Mouse (Mus musculus) fibroblast of lung, adult 2 months (primary cell): ENCODE measurements at regions not wholly inside any gene's neighbourhood (a gene's known extent, or its start where the extent isn't known, plus 50 kb on each side); places are given as distances from the start of the nearest gene placed in this dataset.

Experiments
- DNase-seq: peaks from one replicate; pipeline ENCODE4 v3.0.0-alpha.2; 2011; ENCODE audit warnings: low read depth

DNA sequence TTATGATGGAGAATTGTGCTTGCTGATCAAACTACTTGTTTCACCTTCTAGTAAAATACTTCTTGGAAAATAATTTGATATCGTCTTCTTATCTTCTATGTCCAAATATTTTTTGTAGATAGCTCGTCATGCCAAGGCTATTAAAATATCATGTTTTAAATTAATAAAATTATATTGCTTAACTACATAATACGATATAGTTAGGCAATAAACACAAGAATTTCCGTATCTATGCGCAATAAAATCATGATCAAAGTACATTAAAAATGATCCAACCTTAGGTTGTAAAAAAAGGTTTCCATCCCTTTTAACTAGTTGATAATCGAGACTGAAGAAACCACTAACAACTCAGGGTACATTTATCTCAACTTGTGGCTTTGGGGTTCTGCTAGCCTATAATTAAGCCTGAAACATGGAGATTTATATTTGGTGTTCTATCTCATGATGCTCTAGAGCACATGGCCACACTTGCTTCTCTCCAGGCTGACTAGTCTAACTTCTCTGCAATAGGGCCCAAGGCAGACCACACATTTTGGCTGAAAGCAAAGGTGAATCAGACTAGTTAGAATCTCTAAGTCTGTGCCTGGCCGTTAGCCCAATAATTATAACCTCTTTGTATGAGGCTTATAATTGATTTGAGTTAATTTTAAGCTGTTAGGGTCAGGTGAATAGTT is 314.5 kb downstream of the Plod2 start:
- DNase-seq, result no peak

DNA sequence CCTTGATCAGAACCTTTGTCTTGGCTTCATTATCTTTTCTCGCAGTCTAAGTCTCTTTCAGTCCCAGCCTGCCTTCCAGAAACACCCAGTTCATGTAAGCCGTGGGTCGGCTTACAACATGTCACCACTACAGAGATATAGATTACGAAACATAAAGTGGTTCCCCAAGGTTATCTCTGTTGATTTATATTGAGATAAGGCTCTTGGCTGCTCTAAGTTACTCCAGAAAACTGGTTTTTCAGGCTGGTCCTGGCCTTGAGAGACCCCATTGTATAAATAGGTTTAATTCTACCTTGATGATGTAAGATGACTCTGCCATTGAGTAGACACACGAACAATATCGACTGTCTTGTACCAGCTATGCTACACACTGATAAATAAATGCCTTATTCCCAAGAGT is 323.8 kb downstream of the Plod2 start:
- no peak for DNase-seq

DNA sequence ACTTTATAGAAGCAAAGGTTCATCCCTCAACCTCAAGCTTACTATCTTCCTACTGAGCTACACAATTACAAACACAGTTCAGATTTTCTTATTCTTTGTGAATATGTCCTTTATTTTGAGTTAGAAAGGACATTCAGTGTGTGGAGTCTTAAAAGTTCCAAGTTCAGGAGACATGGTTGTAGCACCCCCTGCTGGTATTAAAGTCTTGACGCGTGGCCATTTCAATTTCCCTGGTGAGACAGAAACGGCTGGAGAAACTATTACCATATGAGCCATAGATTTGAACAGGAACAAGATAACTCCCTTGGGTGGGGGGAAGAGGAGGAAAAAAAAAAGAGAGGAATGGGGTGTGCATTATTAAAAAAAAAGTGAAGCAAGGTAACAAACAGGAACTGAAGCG is 336.6 kb downstream of the Plod2 start:
- peak; percentile 35 for DNase-seq

DNA sequence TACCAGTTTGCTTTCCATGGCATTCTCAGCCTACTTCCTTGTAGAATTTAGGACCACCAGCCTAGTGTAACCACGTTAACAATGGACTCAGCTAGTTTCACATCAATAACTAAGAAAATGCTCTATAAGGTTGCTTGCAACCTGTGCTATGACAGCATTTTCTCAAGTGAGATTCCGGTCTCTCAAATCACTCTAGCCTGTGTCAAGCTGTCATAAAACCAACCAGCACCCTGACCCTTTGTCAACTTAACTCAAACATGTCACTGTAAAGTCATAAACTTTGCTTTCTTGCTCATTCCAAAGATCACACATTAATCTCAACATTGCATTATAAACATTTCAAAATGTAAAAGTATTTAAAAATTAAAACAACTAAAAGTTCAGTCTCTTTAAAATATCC is 337.8 kb downstream of the Plod2 start:
- DNase-seq, result no peak

DNA sequence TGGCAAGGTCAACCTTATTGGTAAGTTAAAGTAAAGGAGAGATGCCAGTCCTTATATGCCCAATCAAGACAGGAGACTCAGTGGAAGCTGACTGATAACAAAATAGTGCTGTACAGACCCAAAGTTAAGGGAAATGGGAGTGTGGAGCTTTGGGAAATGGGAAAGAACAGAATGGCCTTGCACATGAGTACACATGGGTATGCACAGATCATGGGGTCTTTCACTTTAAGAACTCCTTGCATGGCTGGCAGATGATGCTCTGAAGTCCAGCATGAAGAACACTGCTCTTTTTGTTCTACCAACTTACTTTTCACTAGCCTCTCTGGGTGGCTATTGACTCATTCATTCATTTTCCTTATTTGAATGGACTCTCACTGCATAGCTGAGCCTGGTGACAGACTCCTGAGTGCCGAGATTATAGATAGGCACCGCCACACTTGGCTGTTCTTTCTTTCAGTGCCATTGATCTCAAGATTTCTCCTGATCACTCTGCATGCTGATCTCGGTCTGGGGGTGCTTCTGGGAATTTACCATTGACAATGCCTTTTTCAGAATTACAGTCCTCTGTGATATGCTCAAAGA is 340.3 kb downstream of the Plod2 start:
- no peak for DNase-seq

DNA sequence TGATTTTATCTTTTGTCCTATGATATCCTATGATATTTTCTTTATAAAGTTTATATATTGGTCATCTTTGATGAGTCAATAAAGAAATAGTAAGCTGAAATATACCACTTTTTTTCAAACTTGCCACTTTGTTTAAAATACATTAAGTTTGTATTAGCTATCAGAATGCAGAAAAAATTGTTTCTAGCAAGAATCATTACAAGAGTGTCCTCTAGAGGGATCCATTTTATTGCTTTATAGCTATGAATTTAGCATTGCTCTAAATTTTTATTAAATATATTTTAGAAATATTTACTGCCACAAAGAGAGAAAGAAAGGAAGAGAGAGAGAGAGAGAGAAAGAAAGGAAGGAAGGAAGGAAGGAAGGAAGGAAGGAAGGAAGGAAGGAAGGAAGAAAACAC is 348.0 kb downstream of the Plod2 start:
- no peak for DNase-seq

DNA sequence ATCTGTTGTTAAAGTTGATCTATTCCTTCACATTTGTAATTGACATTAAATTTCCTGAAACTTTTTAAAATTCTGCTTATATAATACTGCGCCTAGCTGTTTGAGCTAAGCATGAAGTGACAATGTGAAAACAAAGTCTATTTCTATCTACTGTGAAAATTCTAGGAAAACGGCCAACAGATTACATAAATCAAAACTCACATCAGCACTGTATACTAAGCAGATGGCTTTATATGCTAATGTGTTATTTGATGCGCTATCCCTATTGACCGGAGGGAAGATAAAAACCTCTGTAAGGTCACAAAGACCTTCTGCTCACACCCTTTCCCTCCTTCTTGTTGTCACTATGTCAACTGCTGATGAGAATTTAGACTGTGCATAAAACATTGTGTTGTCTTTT is 357.7 kb downstream of the Plod2 start:
- no peak for DNase-seq

DNA sequence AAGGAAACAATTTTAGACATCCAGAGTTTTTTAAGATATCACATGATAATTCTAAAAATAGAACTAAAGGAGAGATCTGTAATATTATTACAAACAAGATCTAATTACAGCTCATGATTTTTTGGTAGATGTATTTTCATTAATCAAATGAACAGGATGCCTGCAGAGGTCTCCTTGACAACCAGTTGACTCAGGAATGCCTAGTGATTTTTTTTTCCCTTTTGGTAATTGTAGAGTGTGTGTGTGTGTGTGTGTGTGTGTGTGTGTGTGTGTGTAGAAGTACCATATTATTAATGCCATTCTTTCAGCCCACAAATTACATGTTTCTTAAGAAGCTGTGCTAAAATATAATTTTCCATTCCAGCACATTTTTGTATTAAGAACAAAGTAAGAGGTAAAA is 365.1 kb downstream of the Plod2 start:
- DNase-seq, result no peak

DNA sequence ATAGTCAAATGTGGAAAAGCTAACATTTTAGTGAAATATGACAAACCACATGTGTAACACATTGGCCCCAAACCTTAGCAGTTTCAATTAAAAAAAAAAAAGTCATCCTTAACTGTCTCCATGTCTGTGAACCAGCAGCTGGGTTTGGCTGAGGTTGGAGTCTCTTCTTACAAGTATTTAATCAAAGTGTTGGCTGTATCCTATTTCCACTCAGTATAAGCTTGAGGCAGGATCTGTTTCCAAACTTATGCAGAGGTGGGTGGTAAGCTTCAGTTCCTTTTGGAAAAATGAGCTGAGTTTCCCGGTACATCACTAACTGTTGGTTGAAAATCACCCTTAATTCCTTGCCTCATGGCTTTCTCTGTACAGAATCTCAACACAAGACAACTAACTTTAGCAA is 377.4 kb downstream of the Plod2 start:
- no peak for DNase-seq

DNA sequence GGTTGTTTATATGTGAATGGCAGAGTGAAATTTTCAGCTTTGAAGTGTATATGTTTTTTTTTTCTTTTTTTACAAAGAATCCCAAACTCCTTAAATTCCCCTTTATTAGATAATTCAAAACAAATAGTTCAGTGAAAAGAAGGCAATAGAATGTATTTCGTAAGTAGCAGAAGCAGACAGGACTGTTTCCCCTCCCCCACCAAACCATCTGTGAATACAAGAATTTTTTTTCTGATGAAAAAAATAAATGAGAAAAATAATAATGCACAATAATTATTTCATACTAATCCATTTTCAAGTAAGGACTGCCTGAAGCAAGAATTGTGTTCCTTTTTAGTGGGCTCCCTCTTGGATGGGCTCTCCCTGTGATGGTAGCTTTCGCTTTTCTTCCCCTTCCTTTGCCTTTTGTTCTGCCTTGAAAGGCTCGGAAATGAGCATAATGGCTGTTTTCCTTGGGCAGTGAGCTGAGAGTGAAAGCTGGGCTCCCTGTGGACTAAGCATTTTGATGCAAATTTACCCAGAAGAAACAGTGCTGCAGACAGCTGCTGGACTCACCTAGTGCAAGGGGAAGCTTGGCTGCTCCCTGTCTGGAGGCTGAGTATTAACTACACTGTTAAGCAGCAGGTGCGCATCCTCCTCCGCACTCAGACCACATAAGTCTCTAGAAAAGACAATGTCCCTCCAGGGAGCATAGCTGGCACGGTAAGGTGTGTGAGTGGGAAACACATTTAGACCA is 388.4 kb downstream of the Plod2 start:
- DNase-seq, result no peak

DNA sequence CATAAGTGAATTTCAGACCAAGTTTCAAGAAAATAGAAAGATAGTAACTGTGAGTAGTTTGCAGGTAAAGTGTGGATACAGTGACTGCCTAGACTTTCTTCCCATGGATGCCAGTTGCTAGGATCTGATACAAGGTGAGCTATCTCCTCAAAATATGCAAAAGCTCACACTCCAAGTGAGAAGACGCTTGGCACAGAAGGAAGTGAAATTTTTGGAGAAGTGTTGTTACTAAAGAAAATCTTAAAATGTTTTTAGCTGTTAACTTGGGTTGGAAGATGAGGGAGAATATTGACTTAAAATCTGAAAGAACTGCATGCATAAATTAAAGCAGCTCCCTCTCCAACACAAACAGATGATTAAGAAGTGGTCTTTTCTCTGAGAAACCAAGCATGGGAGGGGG is 395.8 kb downstream of the Plod2 start:
- DNase-seq, result no peak

DNA sequence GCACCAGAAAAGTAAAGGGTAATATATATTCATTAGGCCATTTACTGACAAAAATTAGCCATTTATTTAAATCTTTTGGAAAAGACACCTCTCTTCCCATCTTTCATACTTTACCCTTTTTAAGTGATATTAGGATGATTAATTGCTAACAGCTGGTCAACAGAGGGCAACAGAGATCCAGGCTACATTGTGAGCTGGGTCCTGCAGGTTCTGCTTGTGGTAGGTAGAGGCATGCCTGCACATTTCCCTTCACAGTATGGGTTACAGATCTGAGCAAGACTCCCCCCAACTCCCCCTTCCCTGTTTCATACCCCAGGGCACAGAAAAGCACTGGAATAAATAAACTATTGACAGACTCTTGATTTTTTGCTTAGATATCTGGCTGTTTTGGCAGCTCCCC is 408.1 kb downstream of the Plod2 start:
- DNase-seq, result no peak

DNA sequence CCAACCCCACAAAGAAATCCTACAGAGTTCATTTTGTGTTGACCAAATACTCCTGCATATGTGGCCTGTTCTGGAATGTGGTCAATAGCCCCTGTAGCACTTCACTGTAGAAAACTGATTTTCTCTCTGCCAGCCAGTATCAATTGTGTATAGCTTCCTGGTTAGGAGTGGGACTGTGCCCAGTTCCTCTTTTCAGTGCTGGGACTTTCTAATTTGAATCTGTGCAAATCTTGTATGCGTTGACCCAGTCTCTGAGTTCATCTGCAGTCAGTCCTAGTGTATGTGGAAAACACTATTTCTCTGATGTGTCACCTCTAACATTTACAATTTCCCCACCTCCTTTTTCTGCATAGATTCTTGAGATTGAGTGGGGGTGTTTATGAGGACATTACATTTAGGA is 421.3 kb downstream of the Plod2 start:
- no peak for DNase-seq

DNA sequence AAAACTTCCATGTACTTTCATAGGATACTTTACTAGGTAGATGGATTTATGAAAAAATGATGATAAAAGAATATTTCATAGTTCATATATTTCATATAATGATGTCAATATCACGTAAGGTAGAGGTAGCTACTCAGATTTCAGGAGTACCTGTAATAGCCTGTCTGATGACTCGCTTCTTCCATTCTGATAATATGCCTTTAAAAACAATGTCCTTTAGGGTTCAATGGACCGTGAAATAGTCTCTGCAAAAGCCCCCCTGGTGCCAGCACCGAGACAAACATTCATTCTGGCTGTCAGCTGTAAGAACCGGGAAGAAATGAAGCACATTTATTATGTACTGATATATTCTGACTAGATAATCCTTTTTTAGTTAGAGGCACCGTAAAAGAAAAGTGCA is 449.7 kb downstream of the Plod2 start:
- DNase-seq, result no peak

DNA sequence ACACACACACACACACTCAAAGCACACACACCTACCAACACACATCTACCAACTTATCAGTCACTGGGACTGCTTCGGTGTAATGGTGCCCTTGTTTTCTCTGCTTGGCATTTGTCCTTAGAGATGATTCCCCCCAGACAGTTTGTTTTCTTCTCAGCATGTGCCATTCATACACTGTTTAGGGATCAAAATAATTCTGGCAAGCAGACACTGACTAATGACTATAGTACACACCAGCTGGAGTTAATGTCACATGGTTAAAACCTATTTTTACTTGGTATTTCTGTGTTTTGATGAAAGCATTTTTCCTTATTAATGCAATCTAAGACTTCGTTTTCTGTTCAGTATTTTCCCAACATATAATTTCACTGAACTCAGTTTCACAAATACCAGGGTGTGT is 454.1 kb downstream of the Plod2 start:
- DNase-seq, result no peak

DNA sequence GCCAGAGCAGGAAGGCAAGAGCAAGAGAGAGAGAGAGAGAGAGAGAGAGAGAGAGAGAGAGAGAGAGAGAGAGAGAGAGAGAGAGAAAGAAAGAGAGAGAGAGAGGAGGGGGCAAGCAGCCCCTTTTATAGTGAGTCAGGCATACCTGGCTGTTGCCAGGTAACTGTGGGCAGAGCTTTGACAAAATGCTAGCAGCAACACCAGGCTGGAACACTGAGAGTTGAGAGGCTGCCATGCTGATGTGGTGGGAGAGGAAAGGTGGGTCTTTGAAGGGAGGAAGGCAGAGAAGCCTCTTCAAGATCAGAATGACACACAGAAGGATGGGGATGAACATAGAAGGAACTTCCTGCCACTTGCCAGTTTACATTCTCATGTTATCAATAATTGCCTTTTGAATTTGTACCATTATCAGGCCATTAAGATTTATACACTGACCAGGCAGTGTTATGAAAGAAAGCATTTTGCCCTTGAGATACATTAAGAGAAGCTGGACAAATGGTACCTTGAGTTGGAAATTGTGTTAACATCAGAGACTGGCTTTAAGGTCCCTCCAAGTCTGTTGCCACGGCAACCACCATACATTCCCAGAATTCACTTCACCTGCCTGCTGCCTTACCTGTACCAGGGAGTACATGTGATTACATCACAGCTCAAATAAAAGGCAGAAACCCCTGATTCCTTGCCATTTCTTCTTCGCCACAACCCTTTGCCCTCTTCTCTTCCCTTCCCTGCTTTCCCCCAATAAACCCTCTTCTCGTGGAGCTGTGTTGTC is 463.3 kb downstream of the Plod2 start:
- no peak for DNase-seq

DNA sequence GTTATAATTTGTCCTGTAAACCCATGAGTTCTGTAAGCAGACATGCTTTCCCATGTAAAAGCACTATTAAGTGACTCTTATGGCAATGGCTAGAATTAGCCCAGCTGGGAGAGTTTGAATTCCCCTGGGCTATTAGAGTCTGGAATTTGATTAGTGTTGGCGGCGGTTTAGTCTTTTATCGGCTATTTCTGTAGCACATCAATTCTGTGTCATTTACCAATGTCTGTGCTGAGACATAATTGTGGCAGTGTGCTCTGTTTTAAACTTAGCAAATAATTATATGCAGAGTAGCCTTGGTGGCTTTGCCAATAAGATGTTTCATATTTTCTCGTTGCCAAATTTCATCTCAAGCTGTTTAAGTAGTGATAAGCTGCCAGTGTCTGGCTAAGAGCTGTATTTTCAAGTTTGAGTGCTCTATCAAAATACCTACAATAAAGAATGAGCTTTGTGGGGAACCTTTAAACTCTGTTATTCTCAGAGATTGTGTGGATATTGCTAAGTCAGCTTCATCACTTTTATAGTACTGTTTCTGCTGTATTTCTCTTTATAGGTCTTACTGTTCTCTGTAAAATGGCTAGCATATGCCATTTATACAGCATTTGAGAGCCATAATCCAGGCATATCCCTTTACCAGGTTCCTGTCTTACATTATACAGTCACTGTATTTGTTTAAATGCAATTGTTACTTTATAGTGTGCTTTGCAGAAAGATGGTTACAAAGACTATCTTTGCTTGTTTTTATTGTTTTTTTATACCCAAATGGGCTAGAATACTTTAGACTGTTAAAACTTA is 466.7 kb downstream of the Plod2 start:
- DNase-seq, result no peak

DNA sequence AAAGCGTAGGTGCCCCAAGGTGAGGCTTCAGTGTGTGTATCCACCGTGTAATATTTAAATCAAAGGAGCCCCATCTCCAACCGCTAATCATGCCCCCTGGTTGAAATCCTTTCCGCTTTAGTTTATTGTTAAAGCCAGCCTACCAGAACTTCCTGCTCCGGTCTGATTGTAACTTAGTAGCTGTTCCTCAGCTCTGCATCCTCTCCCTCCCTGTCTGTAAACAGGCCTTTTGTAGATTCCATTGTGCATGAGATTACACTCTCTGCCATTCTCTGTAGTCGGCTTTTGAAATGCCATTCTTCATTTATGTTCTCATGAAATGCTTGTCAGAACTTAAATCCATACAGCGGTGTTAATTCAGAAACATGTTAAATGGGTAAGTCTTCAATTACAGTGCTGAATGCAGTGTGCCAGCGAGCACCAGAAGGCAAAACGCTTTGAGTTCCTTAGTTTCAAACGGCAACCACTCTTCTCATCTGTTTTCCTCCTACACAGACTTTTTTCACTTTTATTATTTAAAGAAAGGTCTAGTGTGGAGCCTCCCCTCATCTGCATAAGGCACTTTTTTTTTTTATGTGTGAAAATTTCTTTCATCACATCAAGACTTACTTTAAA is 502.4 kb downstream of the Plod2 start:
- DNase-seq, result no peak

DNA sequence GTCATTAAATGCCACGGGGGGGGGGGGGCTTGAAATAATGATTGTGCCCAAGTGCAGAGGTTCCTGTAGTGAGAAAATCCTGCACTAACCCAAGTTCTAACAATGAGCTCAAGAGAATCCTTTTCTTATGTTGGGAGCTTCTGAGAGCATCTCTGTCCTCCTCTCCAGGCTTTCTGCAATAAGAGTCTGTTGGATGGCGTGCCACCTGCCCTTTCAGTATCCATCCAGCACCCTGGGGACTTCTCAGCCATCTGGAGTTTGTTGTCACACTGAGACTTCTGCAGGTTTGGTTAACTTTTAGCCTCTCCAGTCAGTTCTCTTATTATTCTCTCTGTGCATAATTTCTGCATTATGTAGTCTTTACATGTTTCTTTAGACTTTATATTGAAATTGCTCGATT is 530.1 kb downstream of the Plod2 start:
- DNase-seq, result no peak

DNA sequence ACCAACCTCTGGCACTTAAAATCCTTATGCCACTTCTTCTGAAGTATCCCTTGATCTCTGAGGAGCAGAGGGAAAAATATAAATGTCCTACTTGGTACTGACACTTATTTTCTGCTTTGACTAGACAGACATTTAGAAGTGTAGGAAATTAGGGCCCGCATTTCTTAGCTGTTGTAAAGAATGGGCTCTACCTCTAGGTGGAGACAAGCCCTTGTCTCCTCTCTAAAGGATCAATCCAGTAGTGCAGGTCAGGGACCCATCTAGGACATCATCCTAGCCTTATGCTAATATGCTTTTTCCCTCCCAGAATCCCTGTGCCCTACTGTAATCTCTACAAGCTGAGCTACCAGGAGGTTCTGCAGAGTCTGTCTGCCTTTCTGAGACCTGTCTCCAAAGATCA is 541.1 kb downstream of the Plod2 start:
- peak; percentile 2 for DNase-seq

DNA sequence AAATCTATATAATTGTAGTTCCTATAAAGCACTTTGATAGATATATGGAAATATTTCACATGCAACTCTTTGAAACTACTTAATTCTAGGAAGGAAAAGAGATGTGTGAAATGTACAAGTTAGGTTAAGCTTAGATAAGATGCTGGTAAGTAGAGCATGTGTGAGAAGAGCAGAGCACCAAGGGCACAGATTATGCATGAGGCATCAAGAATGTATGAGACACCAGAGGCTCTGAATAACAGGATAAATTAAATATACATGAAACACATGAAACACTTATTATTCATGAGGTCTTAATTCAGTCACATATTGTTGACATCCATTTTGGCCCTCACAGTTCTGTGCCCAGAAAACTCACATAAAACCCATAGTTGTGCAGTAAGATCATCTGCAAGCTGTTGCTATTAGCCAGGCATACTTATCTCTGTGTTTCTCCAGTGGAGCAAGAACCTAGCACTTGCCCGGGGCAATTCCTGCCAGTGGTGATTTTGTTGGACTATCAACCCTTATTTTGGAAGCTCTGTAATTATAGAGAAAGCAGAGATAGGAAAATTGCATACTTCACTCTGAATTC is 556.1 kb downstream of the Plod2 start:
- DNase-seq, result no peak
